In the genomic region with DNA sequence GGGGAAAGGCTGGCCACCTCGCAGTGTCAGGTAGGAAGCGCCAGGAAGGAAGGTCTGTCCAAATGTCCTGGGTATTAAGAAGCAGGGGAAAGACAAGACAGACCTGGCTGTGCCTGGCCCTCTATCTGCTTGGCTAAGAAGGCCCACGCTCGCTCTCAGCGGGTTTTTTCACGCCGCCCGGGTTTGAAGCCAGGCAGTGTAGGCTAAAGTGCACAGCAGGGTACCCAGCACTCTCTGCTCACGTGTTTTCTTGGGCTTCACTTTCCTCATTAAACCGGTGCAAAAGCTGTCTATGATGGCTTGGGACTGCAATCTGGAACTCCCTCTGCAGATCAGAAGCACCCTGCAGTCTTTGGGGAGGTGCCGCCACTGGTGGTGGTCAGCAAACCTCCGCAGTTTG, we compare ENCODE assay signal across 8 mouse cellular contexts. TPM values are rescaled to one million over a fixed set of nuclear protein-coding genes. Genes with fewer than 3 reads are reported as not detected.
DNase-seq lines count a peak whose midpoint lies in the region; ATAC-seq and TF ChIP-seq lines count a peak whose summit lies in the region.

No protein-coding gene starts in this region.

- peak overlapping the region; percentile 75 for H3K4me3 ChIP-seq in left cerebral cortex, adult 2 months
- peak overlapping the region; percentile 68 for H3K4me3 ChIP-seq in embryonic facial prominence, embryonic 14.5 days (ENCODE audit: low read depth, low read length)
- peak overlapping the region; percentile 71 for H3K4me3 ChIP-seq in kidney, embryonic 15.5 days (replicated peaks)
- H3K4me3 ChIP-seq in neural tube, embryonic 13.5 days, result peak overlapping the region; percentile 70

- H3K9me3 ChIP-seq in embryonic facial prominence, embryonic 14.5 days (ENCODE audit: control insufficient read depth, low read length), result no peaks in the 10 kb centered on the region
- no peaks in the 10 kb centered on the region for H3K9me3 ChIP-seq in kidney, embryonic 15.5 days (replicated peaks)
- no peaks in the 10 kb centered on the region for H3K9me3 ChIP-seq in neural tube, embryonic 13.5 days

- DNase-seq in left cerebral cortex, adult 2 months (ENCODE audit: extremely low spot score in 1 of 2, low spot score in 2 of 2), result no peak
- DNase-seq in left cerebral cortex, postnatal 36 days (ENCODE audit: low spot score in 2 of 2), result no peak
- DNase-seq in embryonic facial prominence, embryonic 14.5 days (ENCODE audit: low spot score), result no peak
- DNase-seq in thymus, postnatal 4 days, result no peak
- DNase-seq in gastrocnemius, postnatal 36 days, result no peak

- ATAC-seq in embryonic facial prominence, embryonic 14.5 days (ENCODE audit: low read depth), result no peak
- ATAC-seq in kidney, embryonic 15.5 days (replicated peaks; ENCODE audit: low FRiP score), result no peak
- ATAC-seq in neural tube, embryonic 13.5 days (ENCODE audit: low read depth), result peak; percentile 7; the same call in 1 of the 2 replicates
- ATAC-seq in frontal cortex, adult (ENCODE audit: low TSS enrichment), result no peak

- H3K4me2 ChIP-seq in embryonic facial prominence, embryonic 14.5 days (ENCODE audit: low read depth, low read length), result peak overlapping the region; percentile 100
- peak overlapping the region; percentile 100 for H3K4me2 ChIP-seq in kidney, embryonic 15.5 days
- peak overlapping the region; percentile 100 for H3K4me2 ChIP-seq in neural tube, embryonic 13.5 days

- intact Hi-C loops in left cerebral cortex, adult 2 months (cut with DNase I), result loop anchor here (2.0 kb wide), 1 partner anchor 45 kb away; no protein-coding TSS in a partner anchor
- intact Hi-C loops in left cerebral cortex, postnatal 36 days (cut with DNase I), result loop anchor here (2.0 to 5.0 kb wide), 2 partner anchors 45 to 76 kb away; no protein-coding TSS in a partner anchor
- intact Hi-C loops in gastrocnemius, postnatal 36 days (cut with DNase I), result loop anchor here (2.0 kb wide), 1 partner anchor 47 kb away; no protein-coding TSS in a partner anchor

- peaks cover 10% of the 10 kb centered on the region for H3K4me1 ChIP-seq in embryonic facial prominence, embryonic 14.5 days (ENCODE audit: control insufficient read depth, insufficient read depth, low read length)
- peaks cover 24% of the 10 kb centered on the region for H3K4me1 ChIP-seq in kidney, embryonic 15.5 days
- H3K4me1 ChIP-seq in neural tube, embryonic 13.5 days (replicated peaks), result peaks cover 33% of the 10 kb centered on the region

- H3K36me3 ChIP-seq in embryonic facial prominence, embryonic 14.5 days (ENCODE audit: control insufficient read depth, insufficient read depth, low read length), result no peaks in the 10 kb centered on the region
- no peaks in the 10 kb centered on the region for H3K36me3 ChIP-seq in kidney, embryonic 15.5 days
- H3K36me3 ChIP-seq in neural tube, embryonic 13.5 days, result no peaks in the 10 kb centered on the region

- H3K9ac ChIP-seq in embryonic facial prominence, embryonic 14.5 days (ENCODE audit: low read depth, low read length), result peak overlapping the region; percentile 71; the same call in 1 of the 2 replicates
- peak overlapping the region; percentile 61; the same call in 1 of the 2 replicates for H3K9ac ChIP-seq in kidney, embryonic 15.5 days
- peak overlapping the region; percentile 83 for H3K9ac ChIP-seq in neural tube, embryonic 13.5 days

- peaks cover 22% of the 10 kb centered on the region for H3K27me3 ChIP-seq in embryonic facial prominence, embryonic 14.5 days (replicated peaks; ENCODE audit: control insufficient read depth, insufficient read depth, low read length)
- peaks cover 32% of the 10 kb centered on the region for H3K27me3 ChIP-seq in kidney, embryonic 15.5 days
- H3K27me3 ChIP-seq in neural tube, embryonic 13.5 days, result peaks cover 53% of the 10 kb centered on the region

- 14% methylated on average over 12 of the region's 12 CpGs for WGBS in embryonic facial prominence, embryonic 14.5 days
- WGBS in kidney, embryonic 15.5 days, result 13% methylated on average over 12 of the region's 12 CpGs
- 7% methylated on average over 12 of the region's 12 CpGs for WGBS in neural tube, embryonic 13.5 days

- no peak for TF ChIP-seq CTCF in left cerebral cortex, adult 2 months (IDR thresholded peaks at IDR 0.05)

- peak overlapping the region; percentile 73 for H3K27ac ChIP-seq in left cerebral cortex, adult 2 months
- no peak overlapping the region for H3K27ac ChIP-seq in embryonic facial prominence, embryonic 14.5 days (replicated peaks; ENCODE audit: low read depth, low read length)
- H3K27ac ChIP-seq in kidney, embryonic 15.5 days, result no peak overlapping the region
- H3K27ac ChIP-seq in neural tube, embryonic 13.5 days (replicated peaks), result 0 out of 2 replicates have a peak overlapping the region, but pooled peaks have one; percentile 7

RNA-seq across cellular contexts. Expression of a gene that starts 0.6 kb away (rescaled TPM):
- total RNA-seq in left cerebral cortex, adult 2 months (2021), result 10 to 100 TPM; 29.0 to 34.4 TPM
- 10 to 100 TPM; 26.4 to 27.2 TPM for total RNA-seq in left cerebral cortex, postnatal 36 days (2021)
- polyA plus RNA-seq in embryonic facial prominence, embryonic 14.5 days (2014; fragmentation: Nextera tagmentation; extraction: Ambion mirVana), result 7.0 and 8.4 TPM in 2 replicates
- 11.7 and 12.6 TPM in 2 replicates for polyA plus RNA-seq in kidney, embryonic 15.5 days (2015; fragmentation: Nextera tagmentation; extraction: Ambion mirVana)
- 12.3 and 13.9 TPM in 2 replicates for polyA plus RNA-seq in neural tube, embryonic 13.5 days (2015; fragmentation: Nextera tagmentation; extraction: Ambion mirVana)
- total RNA-seq in gastrocnemius, postnatal 36 days (2021), result 10 to 100 TPM; 36.6 to 38.0 TPM

RNA-seq across cellular contexts. Expression of a gene that starts 24.5 kb away (rescaled TPM):
- total RNA-seq in left cerebral cortex, adult 2 months (2021), result 10 to 100 TPM; 62.6 to 66.0 TPM
- 10 to 100 TPM; 56.0 to 67.0 TPM for total RNA-seq in left cerebral cortex, postnatal 36 days (2021)
- polyA plus RNA-seq in embryonic facial prominence, embryonic 14.5 days (2014; fragmentation: Nextera tagmentation; extraction: Ambion mirVana), result 1.8 and 2.2 TPM in 2 replicates
- polyA plus RNA-seq in kidney, embryonic 15.5 days (2015; fragmentation: Nextera tagmentation; extraction: Ambion mirVana), result 11.2 and 13.8 TPM in 2 replicates
- 38.3 and 38.6 TPM in 2 replicates for polyA plus RNA-seq in neural tube, embryonic 13.5 days (2015; fragmentation: Nextera tagmentation; extraction: Ambion mirVana)
- 1 to 10 TPM; 2.9 to 4.0 TPM for total RNA-seq in gastrocnemius, postnatal 36 days (2021)

RNA-seq across cellular contexts. Expression of a gene that starts 33.2 kb away (rescaled TPM):
- 1 to 10 TPM; 4.5 to 6.5 TPM for total RNA-seq in left cerebral cortex, adult 2 months (2021)
- total RNA-seq in left cerebral cortex, postnatal 36 days (2021), result 1 to 10 TPM; 5.3 to 7.4 TPM
- polyA plus RNA-seq in embryonic facial prominence, embryonic 14.5 days (2014; fragmentation: Nextera tagmentation; extraction: Ambion mirVana), result 0.62 and 0.65 TPM in 2 replicates
- polyA plus RNA-seq in kidney, embryonic 15.5 days (2015; fragmentation: Nextera tagmentation; extraction: Ambion mirVana), result 0.30 and 0.58 TPM in 2 replicates
- 4.1 and 6.6 TPM in 2 replicates for polyA plus RNA-seq in neural tube, embryonic 13.5 days (2015; fragmentation: Nextera tagmentation; extraction: Ambion mirVana)
- total RNA-seq in gastrocnemius, postnatal 36 days (2021), result under 1 TPM in 1 of 2 experiments, not detected in 1; 0.30 TPM

Comparison
In these comparisons a context has a peak if more than half of its experiments do, and no peak if none do; other contexts are left out.
1. H3K27ac ChIP-seq: peak in left cerebral cortex, adult 2 months (single experiment) and neural tube, embryonic 13.5 days (single experiment); none in embryonic facial prominence, embryonic 14.5 days (single experiment) and kidney, embryonic 15.5 days (single experiment).
2. RNA of a gene that starts 24.5 kb away (total RNA-seq): 56.0 to 67.0 TPM in left cerebral cortex, postnatal 36 days and 62.6 to 66.0 TPM in left cerebral cortex, adult 2 months; 2.9 to 4.0 TPM in gastrocnemius, postnatal 36 days; every median in the first group is over 10 times any median in the second.
3. RNA of a gene that starts 33.2 kb away (total RNA-seq): 5.3 to 7.4 TPM in left cerebral cortex, postnatal 36 days and 4.5 to 6.5 TPM in left cerebral cortex, adult 2 months; 0.30 TPM in gastrocnemius, postnatal 36 days; every median in the first group is over 4 times any median in the second.
4. Peak in every context shown above with its lines, with median percentiles within 50 percentile points of each other: H3K4me3 ChIP-seq, H3K4me2 ChIP-seq and H3K9ac ChIP-seq.